Mouse (Mus musculus) embryonic fibroblast, embryonic 13.5 days (primary cell): ENCODE results near the gene Unc93a2. TPM values are rescaled to one million over a fixed set of nuclear protein-coding genes. Genes with fewer than 3 reads are reported as not detected.
"Not testable (repeated sequence)": the region's sequence is repeated elsewhere in the genome, so short reads cannot be mapped to it uniquely, and the experiment has no call there.

Experiments used
- H3K27ac ChIP-seq: 2 replicates; pipeline ENCODE4 v1.5.1; 2012; ENCODE audit warnings: low read length, control low read depth, inconsistent platforms; ENCODE audit not compliant: insufficient read depth
- H3K4me1 ChIP-seq: 2 replicates; pipeline ENCODE4 v1.6.1; 2011; ENCODE audit warnings: low read length; ENCODE audit not compliant: control insufficient read depth, insufficient read depth
- H3K4me3 ChIP-seq: 2 replicates; pipeline ENCODE4 v1.5.1; 2011; ENCODE audit warnings: mild to moderate bottlenecking, control low read depth, low read length; ENCODE audit not compliant: insufficient read depth
- polyA plus RNA-seq: library from polyadenylated mRNA; stranded (reverse); fragments of >200 nt; gene quantifications from 2 replicates; pipeline ENCODE4 v1.2.4, GENCODE M21; 2011; ENCODE audit warnings: low read depth; ENCODE audit not compliant: missing spikeins, insufficient read length

Gene Unc93a2
- polyA plus RNA-seq, 1 experiment, result not detected

- H3K27ac ChIP-seq, H3K4me1 ChIP-seq, H3K4me3 ChIP-seq: not testable (repeated sequence)
Observed at GRCm38 (mm10) chr17:7332745-7333144, 52.5 kb downstream of the Unc93a2 start.

DNA sequence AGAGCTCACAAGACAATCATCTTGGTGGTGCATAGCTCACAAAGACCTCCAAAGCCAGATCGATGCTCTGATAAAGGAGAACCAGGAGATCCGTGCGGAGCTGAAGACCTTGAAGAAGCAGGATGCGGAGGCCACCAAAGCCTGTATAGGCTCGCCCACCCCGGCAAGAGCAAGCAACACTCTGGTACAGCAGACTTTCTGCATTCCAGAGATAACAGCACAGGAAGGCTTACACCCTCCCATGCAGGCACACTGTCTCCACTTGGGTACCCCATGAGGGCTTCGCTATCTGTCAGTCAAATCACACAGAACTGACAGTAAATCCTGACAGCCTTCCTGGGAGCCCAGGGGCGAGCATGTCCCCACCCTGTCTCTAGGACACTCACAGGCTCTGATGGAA lies 58.8 kb downstream of the Unc93a2 start:
- not testable (repeated sequence) for H3K4me1 ChIP-seq, H3K4me3 ChIP-seq, H3K27ac ChIP-seq

DNA sequence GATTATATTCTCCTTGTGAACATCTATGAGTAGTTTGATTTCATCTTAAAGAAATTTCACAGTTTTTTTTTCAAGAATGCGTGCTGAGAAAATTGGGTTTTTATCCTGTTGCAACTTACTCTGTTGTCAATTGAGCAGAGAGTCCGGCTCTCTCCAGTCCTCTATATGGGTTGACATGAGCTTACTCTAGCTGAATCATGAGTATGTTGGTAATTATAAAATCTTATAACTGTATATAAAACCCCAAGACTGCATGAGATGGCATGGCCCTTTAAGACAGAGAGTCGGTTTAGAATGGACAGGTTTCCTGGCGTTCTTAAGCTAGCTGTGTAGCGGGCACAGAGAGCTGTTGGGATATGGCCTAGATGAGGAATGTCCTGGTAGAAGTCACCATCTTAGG lies 60.9 kb downstream of the Unc93a2 start, which contains the start of gene Tcp10a:
Gene Tcp10a (plus strand): TSS at position 301 of the 400 bp plus-strand sequence.
- H3K27ac ChIP-seq, H3K4me3 ChIP-seq, H3K4me1 ChIP-seq: not testable (repeated sequence)

GRCm38 (mm10) chr17:7319789-7320188 lies 65.5 kb downstream of the Unc93a2 start:
- H3K4me3 ChIP-seq, H3K27ac ChIP-seq, H3K4me1 ChIP-seq: not testable (repeated sequence)

GRCm38 (mm10) chr17:7315693-7316382 lies 69.4 kb downstream of the Unc93a2 start:
- not testable (repeated sequence) for H3K27ac ChIP-seq, H3K4me3 ChIP-seq, H3K4me1 ChIP-seq

Other genes with a start within 250 kb of the Unc93a2 start
- 21.5 and 22.4 TPM in 2 replicates for gene Rps6ka2, start 215.3 kb downstream of the Unc93a2 start, polyA plus RNA-seq
- not detected in 2 replicates for gene Tcp10a, start 60.8 kb downstream of the Unc93a2 start, polyA plus RNA-seq
- gene Ttll2, start 32.8 kb downstream of the Unc93a2 start, polyA plus RNA-seq, result not detected in 2 replicates
- not detected in 2 replicates for gene Gm49630, start 13.5 kb downstream of the Unc93a2 start, polyA plus RNA-seq